Mouse (Mus musculus): ENCODE data around the gene Zfp961.
"Not testable (repeated sequence)": the region's sequence is repeated elsewhere in the genome, so short reads cannot be mapped to it uniquely, and the experiment has no call there.

Gene Zfp961

GRCm38 (mm10) chr8:71950482-71951221 lies at the start of gene Zfp961:
Zfp961 (plus strand) TSS chr8:71951038.
- DNase-seq (ENCODE audit: low spot score) = peak; percentile 95

DNA sequence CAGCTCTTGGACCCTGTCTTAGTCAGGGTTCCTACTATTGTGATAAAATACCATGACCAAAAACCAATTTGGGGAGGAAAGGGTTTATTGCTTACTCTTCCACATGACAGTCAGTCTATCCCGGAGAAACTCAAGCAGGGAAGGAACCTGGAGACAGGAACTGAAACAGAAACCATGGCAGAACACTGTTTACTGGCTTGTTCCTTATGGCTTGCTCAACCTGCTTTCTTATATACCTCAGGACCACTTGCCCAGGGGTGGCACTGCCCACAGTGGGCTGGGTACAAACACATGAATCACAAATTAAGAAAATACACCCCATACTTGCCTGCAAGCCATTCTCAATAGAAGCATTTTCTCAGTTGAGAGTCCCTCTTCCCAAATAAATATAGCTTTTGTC lies 47.8 kb upstream of the Zfp961 start:
- not testable (repeated sequence) for DNase-seq (ENCODE audit: low spot score)

DNA sequence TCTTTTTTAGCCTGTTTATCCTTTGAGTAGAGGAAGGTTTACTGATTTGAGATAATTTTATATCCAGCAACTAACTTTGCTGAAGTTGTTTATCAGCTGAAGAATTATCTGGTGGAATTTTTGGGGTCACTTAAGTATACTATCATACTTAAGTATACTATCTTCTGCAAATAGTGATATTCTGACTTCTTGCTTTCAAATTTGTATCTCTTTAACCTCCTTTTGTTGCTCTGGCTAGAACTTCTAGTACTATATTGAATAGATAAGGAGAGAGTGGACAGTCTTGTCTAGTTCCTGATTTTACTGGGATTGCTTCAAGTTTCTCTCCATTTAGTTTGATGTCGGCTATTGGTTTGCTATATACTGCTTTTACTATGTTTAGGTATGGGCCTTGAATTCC lies 44.0 kb upstream of the Zfp961 start:
- DNase-seq (ENCODE audit: low spot score) = no peak

- no peak for DNase-seq (ENCODE audit: low spot score)
Measured at GRCm38 (mm10) chr8:71907798-71908257, 43.0 kb upstream of the Zfp961 start.

- peak; percentile 79 for DNase-seq (ENCODE audit: low spot score)
Measured at GRCm38 (mm10) chr8:71908309-71909261, 42.3 kb upstream of the Zfp961 start, which contains the start of the genes Zfp882 and Zfp617. Zfp882 (plus strand) TSS chr8:71908608. Zfp617 (plus strand) TSS chr8:71908635.

- DNase-seq (ENCODE audit: low spot score) = no peak
Measured at GRCm38 (mm10) chr8:71912286-71912685, 38.6 kb upstream of the Zfp961 start.

- peak; percentile 94 for DNase-seq (ENCODE audit: low spot score)
Measured at GRCm38 (mm10) chr8:71922567-71923401, 28.1 kb upstream of the Zfp961 start.

DNA sequence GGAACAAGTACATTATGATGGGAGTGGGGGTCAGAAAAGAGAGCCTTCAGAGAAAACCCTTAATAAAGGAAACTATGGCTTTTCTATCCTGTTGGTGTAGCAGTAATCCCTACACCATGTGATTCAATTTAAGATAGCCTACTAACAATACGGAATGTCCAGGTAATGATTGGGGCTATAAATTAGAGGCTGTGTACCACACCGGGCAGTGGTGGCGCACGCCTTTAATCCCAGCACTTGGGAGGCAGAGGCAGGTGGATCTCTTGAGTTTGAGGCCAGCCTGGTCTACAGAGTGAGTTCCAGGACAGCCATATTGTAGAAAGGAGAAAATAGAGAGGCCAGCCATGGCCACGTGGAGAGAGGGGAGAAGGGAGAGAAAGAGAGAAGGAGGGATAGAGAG lies 25.0 kb upstream of the Zfp961 start:
- DNase-seq (ENCODE audit: low spot score) = no peak

DNA sequence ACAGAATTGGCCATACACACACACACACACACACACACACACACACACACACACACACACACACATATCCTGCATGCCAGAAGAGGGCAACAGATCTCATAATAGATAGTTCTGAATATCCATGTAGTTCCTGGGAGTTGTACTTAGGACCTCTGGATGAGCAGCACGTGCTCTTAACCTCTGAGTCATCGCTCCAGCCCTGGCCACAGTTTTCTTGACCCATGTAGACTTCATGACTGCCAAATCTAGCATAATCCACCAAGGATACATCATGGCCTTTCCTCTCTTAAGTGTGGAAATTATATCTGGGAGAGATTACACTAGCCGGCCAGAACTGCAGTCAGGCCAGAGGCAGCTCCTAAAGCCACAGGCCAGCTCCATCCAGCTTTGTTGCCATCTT lies 24.3 kb upstream of the Zfp961 start:
- no peak for DNase-seq (ENCODE audit: low spot score)

DNA sequence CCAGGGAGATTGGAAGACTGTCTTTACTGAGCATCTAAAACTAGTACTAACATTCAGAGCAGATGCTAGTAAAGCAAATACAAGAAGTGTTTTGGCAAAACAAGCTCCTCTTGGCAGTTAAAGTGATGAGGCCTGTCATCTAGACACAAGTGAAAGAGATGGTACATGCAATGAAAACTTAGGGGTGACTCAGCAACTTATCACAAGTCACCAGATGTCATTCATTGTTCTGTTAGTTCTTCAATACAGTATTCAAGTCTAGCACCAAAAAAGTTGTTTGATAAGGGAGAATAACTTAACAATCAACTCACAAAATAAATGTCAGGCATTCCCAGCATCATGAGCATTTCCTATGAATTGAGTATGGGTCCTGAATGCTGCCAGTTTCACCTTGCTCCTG lies 23.1 kb upstream of the Zfp961 start:
- no peak for DNase-seq (ENCODE audit: low spot score)

DNA sequence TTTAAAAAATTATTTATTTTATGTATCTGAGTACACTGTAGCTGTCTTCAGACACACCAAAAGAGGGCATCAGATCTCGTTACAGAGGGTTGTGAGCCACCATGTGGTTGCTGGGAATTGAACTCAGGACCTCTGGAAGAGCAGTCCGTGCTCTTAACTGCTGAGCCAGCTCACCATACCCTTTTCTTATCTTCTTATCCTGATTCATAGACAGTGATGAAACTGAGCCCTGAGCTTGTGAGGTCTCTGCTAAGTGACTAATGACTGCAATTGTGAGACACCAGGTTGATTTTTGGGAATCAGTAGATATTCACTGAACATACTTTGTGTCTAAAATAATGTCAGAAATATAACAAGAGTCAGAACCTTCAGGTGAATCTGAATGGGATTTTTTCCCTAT lies 12.8 kb upstream of the Zfp961 start:
- DNase-seq (ENCODE audit: low spot score) = not testable (repeated sequence)

GRCm38 (mm10) chr8:71940293-71941208 lies 10.3 kb upstream of the Zfp961 start:
- no peak for DNase-seq (ENCODE audit: low spot score)

- DNase-seq (ENCODE audit: low spot score) = no peak
Measured at GRCm38 (mm10) chr8:71941776-71942175, 9.1 kb upstream of the Zfp961 start.

DNA sequence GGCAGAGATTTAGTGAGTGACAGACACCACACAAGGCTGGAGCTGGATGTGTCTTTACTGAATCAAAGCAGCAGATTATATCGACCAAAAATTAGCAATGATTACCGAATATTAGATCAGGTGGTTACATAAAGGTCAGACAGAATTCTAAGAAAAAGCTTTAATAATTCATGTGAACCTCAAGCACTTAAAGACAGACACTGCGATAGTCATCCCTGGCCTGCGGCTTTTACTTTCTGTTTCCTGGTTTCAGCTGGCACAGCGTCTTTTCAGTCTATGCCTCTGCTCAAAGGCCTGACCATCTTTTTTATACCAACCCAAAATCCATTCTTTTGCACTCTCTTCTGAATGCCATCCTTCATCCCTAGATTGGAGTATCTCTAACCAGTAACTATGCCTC lies 2.2 kb upstream of the Zfp961 start:
- no peak for DNase-seq (ENCODE audit: low spot score)

- no peak for DNase-seq (ENCODE audit: low spot score)
Measured at GRCm38 (mm10) chr8:71951436-71952161, 761 bp downstream of the Zfp961 start.

DNA sequence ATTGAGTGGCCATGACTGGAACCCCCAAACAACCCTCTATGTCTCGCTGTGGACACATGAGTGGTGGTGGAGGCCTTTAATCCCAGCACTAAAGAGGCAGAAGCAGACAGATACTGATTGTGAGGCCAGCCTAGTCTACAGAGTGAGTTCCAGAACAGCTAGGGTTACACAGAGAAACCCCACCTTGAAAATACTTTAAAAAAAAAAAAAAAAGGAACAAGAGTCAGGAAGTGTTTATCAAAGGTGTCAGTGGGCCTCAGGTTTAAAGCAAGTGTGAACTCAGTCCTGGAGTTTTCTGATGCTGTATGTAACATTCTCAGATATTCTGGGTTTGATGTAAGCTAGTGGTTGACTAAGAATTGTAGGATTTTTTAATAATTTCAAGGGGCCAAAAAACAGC lies 1.7 kb downstream of the Zfp961 start:
- no peak for DNase-seq (ENCODE audit: low spot score)

DNA sequence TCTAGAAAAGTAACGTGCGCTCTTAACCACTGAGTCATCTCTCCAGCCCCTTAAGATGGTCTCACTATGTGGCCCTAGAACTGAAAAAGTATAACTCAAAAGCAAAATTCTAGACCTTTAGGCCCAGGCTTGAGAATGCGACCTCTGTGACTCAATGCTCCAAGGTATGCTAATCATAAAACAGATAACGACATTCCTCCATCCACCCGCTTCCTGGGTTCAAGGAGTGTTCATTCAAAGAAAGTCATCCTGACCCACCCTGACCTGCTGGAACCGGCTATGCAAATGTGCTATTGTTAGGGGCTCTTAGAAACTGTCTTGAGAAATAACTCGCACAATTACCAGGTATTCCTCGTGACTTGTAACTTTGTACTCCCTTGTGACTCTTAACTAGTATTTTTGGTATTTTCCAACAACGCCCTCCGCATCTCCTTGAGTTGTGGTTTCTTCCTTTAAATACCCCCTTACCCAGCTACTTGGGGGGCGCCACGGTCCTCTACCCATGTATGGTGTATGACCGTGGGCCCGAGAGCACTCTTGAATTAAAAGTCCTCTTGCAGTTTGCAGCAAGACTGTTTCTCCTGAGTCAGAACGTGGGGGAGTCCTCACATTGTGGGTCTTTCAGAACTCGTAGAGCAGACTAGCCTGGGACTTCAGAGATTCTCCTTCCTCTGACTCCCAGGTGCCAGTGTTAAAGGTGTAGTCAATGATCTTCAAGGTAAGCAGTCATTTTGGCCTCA lies 2.3 kb downstream of the Zfp961 start:
- DNase-seq (ENCODE audit: low spot score) = not testable (repeated sequence)

DNA sequence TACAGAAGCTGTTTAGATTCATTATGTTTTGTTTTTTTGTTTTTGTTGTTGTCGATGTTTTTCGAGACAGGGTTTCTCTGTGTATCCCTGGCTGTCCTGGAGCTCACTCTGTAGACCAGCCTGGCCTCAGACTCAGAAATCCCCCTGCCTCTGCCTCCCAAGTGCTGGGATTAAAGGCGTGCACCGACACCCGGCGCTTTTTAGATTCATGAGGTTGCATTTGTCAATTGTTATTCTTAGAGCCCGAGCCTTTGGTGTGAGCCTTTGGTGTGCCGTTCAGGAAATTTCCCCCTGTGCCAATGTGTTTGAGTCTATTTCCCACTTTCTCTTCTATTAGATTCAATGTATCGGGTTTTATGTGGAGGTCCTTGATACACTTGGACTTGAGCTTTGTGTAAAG lies 3.8 kb downstream of the Zfp961 start:
- DNase-seq (ENCODE audit: low spot score) = no peak

GRCm38 (mm10) chr8:71960483-71960882 lies 9.6 kb downstream of the Zfp961 start:
- no peak for DNase-seq (ENCODE audit: low spot score)

All from ovary, adult 18-20 months (tissue).